Mouse (Mus musculus) lung, postnatal 4 days (tissue): ENCODE measurements around the gene Pde8b.

Experiments used
- DNase-seq, 2 experiments: peaks; one replicate each; pipeline ENCODE4 v3.0.0; 2021

Gene Pde8b

GRCm38 (mm10) chr13:95017278-95017677, 232.9 kb downstream of the Pde8b start:
- no peak for DNase-seq

- DNase-seq = no peak
Measured at GRCm38 (mm10) chr13:95011546-95012257, 238.4 kb downstream of the Pde8b start.

GRCm38 (mm10) chr13:95009261-95009660, 240.9 kb downstream of the Pde8b start:
- DNase-seq = no peak

GRCm38 (mm10) chr13:95007281-95007680, 242.9 kb downstream of the Pde8b start:
- DNase-seq = no peak

- peak in 1 of 2 experiments; percentile 23 for DNase-seq
Measured at GRCm38 (mm10) chr13:94990516-94990915, 259.6 kb downstream of the Pde8b start.

GRCm38 (mm10) chr13:94979081-94979480, 271.1 kb downstream of the Pde8b start:
- no peak for DNase-seq

- DNase-seq = peak; percentile 93 to 95
Measured at GRCm38 (mm10) chr13:94976219-94977186, 273.6 kb downstream of the Pde8b start, which contains the start of gene Wdr41. Gene Wdr41 (plus strand): TSS chr13:94976344.

- no peak for DNase-seq
Measured at GRCm38 (mm10) chr13:94975828-94976218, 274.3 kb downstream of the Pde8b start.
